Mouse (Mus musculus) pancreas, adult 10 weeks (tissue): ENCODE data around the gene Bcl2l12. TPM values are rescaled to one million over a fixed set of nuclear protein-coding genes. Genes with fewer than 3 reads are reported as not detected.

Source experiments
- polyA plus RNA-seq: library from polyadenylated mRNA; stranded (reverse); fragments of 350-450 nt; fragmentation: Illumina TruSeq; extraction: RNeasy Lipid Tissue Mini Kit (QIAGEN cat#74804); gene quantifications from one replicate; pipeline ENCODE4 v1.2.3, GENCODE M21; 2015; ENCODE audit warnings: low read depth, low replicate concordance; ENCODE audit not compliant: insufficient read depth

The Bcl2l12 gene
- 2.8 TPM for polyA plus RNA-seq

GRCm38 (mm10) chr7:44998501-44998955, at the start of gene Bcl2l12:
Gene Bcl2l12 (minus strand): TSS chr7:44998712.

GRCm38 (mm10) chr7:45017242-45018061, 18.9 kb upstream of the Bcl2l12 start, which contains the start of gene Rras:
Gene Rras (plus strand): TSS chr7:45017961.

DNA sequence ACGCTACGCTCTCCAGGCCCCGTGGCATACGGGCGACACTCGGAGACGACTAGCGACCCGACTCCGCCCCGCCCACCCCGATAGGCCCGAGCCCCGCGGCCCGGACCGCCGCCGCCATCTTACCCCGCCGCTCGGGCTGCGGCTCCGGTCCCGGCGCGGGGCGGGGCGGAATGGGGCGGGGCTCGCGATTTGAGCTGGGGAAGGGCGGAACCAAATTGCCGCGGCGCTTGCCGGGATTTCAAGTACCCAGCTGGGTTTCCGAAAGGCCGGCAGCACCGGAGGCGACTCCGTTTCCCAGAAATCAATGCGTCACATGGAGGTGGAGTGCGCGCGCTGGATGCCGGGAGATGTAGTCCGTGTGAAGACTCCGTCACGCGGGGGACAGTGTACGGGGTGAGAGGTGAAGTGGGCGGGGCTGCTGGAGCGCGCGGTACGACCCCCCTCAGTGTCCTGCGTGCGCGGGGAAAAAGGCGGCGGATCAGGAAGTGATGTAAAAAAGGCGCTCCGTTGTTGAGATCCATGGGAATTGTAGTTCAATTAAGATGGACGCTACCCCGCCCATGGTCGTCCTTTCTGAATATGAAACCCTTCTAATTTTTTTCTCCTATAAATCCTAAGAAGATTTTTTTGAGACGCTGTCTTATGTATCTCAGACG, 17.6 kb upstream of the Bcl2l12 start, which contains the start of gene Scaf1:
Gene Scaf1 (minus strand): TSS at position 407 of the 656 bp plus-strand sequence.

DNA sequence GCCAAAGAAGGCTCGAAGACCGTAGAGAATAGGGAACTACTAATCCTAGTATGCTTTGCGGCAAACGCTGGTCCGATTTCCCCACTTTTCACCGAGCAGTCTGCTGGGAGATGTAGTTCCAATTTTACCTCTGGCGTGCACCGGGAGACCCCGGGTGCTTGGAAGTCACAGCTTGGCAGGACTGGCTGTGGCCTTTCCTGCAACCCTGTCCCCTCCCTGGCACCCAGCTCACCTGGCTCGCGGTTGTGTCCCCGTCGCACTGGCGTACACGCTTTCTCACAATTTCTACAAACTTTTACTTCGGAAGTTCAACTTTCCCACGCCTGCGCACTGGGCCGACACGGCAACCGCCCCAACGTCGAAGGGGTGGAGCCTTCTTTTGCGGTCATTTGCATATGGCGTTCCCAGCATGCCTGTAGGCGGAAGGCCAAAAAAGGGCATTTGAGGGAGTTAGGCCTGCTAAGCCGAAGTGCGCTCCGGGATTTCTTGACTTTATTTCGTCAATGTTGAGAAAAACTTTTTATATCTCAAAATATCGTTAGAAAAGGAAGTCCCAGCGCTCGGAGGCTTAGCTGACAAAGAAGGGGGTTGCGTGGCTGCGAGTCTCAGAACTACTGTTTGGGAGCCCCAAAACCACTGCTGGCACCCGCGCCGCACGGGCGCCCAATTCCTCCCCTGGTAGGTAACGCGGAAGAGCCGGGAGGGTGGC, 1.1 kb downstream of the Bcl2l12 start, which contains the start of gene Irf3:
Gene Irf3 (plus strand): TSS at position 418 of the 709 bp plus-strand sequence.

GRCm38 (mm10) chr7:44986192-44986878, 12.2 kb downstream of the Bcl2l12 start, which contains the start of gene Prmt1:
Gene Prmt1 (minus strand): TSS chr7:44986568.

DNA sequence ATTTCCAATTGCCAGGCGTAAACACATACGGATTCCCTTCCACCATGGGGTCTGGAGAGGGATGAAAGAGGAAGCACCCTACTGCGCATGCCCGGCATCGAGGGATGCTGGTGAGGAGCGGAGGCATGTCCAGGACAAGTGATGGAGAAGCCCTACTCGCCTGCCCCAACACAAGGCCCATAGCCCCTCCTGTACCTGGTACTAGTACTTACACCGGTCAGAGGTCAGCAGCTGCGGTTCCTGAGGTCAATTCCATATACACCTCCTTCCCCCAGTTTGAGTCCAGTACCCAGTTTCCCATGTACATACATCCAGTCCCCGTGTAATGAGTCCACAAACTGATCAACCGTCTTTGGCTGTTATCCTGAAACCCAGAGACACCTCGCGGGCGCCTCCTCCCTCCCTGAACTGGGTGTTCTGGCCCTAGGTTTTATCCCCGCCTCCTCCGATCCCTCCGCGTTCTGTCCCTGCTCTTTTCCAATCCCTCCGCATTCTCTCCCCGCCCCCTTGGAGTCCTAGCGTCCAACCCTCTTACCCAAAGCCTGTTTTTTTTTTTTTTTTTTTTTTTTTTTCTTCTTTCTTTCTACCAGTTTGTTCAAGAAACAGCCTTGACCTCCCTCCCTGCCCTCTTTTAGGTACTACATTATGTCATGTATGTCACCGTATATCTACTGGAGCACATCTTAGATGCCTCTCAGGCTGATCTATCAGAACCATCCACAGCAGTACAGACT, 24.0 kb downstream of the Bcl2l12 start, which contains the start of gene Cpt1c:
Gene Cpt1c (minus strand): TSS at position 469 of the 734 bp plus-strand sequence.

DNA sequence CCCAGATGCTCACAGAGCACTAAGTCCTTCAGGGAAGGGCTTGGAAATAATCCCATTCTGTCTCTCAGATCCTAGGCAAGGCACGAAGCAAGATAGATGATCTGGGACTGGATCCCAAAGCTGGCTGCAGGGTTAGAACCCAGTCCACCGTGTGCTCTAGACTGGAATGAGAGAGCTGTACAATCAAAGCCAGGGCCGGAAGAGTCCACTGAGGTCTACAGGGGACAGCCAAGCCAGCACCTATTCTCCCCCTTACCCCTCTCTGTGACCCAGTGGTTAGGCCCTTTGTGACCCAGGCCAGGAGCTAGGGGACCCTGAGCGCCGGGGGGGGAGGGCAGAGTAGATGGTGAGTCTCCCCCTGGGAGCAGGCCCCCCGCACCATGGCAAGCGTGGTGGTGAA, 55.6 kb downstream of the Bcl2l12 start, which contains the start of gene Tsks:
Gene Tsks (plus strand): TSS at position 301 of the 400 bp plus-strand sequence.

Other genes starting within 250 kb of the Bcl2l12 start
- gene Zfp473, start 247.7 kb downstream of the Bcl2l12 start, polyA plus RNA-seq = 0.28 TPM
- gene Nup62, start 182.6 kb downstream of the Bcl2l12 start, polyA plus RNA-seq = 5.4 TPM
- not detected for gene Il4i1, start 182.3 kb downstream of the Bcl2l12 start, polyA plus RNA-seq
- 44.5 TPM for gene Atf5, start 182.1 kb downstream of the Bcl2l12 start, polyA plus RNA-seq
- 13.5 TPM for gene Akt1s1, start 149.7 kb downstream of the Bcl2l12 start, polyA plus RNA-seq
- 19.6 TPM for gene Tbc1d17, start 149.6 kb downstream of the Bcl2l12 start, polyA plus RNA-seq
- gene Pnkp, start 141.6 kb downstream of the Bcl2l12 start, polyA plus RNA-seq = 11.9 TPM
- 49.5 TPM for gene Ptov1, start 128.9 kb downstream of the Bcl2l12 start, polyA plus RNA-seq
- 20.6 TPM for gene Med25, start 106.0 kb downstream of the Bcl2l12 start, polyA plus RNA-seq
- 9.6 TPM for gene Fuz, start 102.6 kb downstream of the Bcl2l12 start, polyA plus RNA-seq
- 13.8 TPM for gene Ap2a1, start 69.2 kb downstream of the Bcl2l12 start, polyA plus RNA-seq
- not detected for gene Tsks, start 55.5 kb downstream of the Bcl2l12 start, polyA plus RNA-seq
- gene Cpt1c, start 23.9 kb downstream of the Bcl2l12 start, polyA plus RNA-seq = 3.9 TPM
- gene Prmt1, start 12.1 kb downstream of the Bcl2l12 start, polyA plus RNA-seq = 31.9 TPM
- 70.4 TPM for gene Irf3, start 1.1 kb downstream of the Bcl2l12 start, polyA plus RNA-seq
- gene Scaf1, start 17.7 kb upstream of the Bcl2l12 start, polyA plus RNA-seq = 17.4 TPM
- 29.2 TPM for gene Rras, start 19.2 kb upstream of the Bcl2l12 start, polyA plus RNA-seq
- 5.3 TPM for gene Prr12, start 54.2 kb upstream of the Bcl2l12 start, polyA plus RNA-seq
- 12.8 TPM for gene Nosip, start 63.7 kb upstream of the Bcl2l12 start, polyA plus RNA-seq
- gene Prrg2, start 64.0 kb upstream of the Bcl2l12 start, polyA plus RNA-seq = 13.8 TPM
- gene Rcn3, start 93.5 kb upstream of the Bcl2l12 start, polyA plus RNA-seq = 25.7 TPM
- 25.4 TPM for gene Fcgrt, start 105.1 kb upstream of the Bcl2l12 start, polyA plus RNA-seq
- 500 TPM for gene Rps11, start 125.7 kb upstream of the Bcl2l12 start, polyA plus RNA-seq
- 1,110 TPM for gene Rpl13a, start 130.0 kb upstream of the Bcl2l12 start, polyA plus RNA-seq
- 0.61 TPM for gene Gm45713, start 137.5 kb upstream of the Bcl2l12 start, polyA plus RNA-seq
- gene Flt3l, start 137.7 kb upstream of the Bcl2l12 start, polyA plus RNA-seq = 14.1 TPM
- 8.8 TPM for gene Pih1d1, start 155.6 kb upstream of the Bcl2l12 start, polyA plus RNA-seq
- 9.4 TPM for gene Aldh16a1, start 155.9 kb upstream of the Bcl2l12 start, polyA plus RNA-seq
- gene Slc17a7, start 165.2 kb upstream of the Bcl2l12 start, polyA plus RNA-seq = not detected
- gene Gfy, start 180.9 kb upstream of the Bcl2l12 start, polyA plus RNA-seq = not detected
- not detected for gene Pth2, start 182.3 kb upstream of the Bcl2l12 start, polyA plus RNA-seq
- gene Ccdc155, start 206.2 kb upstream of the Bcl2l12 start, polyA plus RNA-seq = not detected
- gene Dkkl1, start 213.4 kb upstream of the Bcl2l12 start, polyA plus RNA-seq = 7.0 TPM
- 98.6 TPM for gene Tead2, start 217.0 kb upstream of the Bcl2l12 start, polyA plus RNA-seq
- gene Cd37, start 240.4 kb upstream of the Bcl2l12 start, polyA plus RNA-seq = 2.7 TPM
- gene Slc6a16, start 242.4 kb upstream of the Bcl2l12 start, polyA plus RNA-seq = not detected